Mouse (Mus musculus): Measurements from ENCODE around the gene Alk.

DNA sequence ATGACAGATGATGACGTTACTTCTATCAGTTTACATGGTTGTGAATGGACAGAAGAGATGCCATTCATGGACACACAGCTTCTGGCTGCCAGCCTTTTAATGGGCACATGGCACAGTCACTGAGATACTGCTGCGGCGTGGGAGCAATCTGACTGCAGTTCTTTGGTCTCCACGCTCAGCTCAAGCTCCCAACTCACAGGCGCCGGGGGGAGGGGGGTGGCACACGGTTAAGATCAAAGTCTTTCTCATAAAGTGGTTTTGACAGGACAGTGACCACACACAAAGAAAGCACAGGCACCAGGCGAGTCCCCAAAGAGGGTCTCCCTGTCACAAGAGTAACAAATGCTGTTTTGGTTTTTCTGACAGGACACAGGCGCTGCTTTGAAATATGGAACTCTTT is 641.7 kb downstream of the Alk start:
- TF ChIP-seq EP300 (IDR thresholded peaks at IDR 0.05; ENCODE audit: insufficient read depth, low read depth, low read length) (no peak), CTCF (IDR thresholded peaks at IDR 0.05; ENCODE audit: low read depth, low read length) (no peak), POLR2A (IDR thresholded peaks at IDR 0.05; ENCODE audit: insufficient read depth, low read length) (no peak)
